Mouse (Mus musculus): ENCODE measurements at regions not wholly inside any gene's neighbourhood (a gene's known extent, or its start where the extent isn't known, plus 50 kb on each side); places are given as distances from the start of the nearest gene placed in this dataset.
A peak's percentile ranks its signal among the peaks of the same experiment; 100 is the strongest.

DNA sequence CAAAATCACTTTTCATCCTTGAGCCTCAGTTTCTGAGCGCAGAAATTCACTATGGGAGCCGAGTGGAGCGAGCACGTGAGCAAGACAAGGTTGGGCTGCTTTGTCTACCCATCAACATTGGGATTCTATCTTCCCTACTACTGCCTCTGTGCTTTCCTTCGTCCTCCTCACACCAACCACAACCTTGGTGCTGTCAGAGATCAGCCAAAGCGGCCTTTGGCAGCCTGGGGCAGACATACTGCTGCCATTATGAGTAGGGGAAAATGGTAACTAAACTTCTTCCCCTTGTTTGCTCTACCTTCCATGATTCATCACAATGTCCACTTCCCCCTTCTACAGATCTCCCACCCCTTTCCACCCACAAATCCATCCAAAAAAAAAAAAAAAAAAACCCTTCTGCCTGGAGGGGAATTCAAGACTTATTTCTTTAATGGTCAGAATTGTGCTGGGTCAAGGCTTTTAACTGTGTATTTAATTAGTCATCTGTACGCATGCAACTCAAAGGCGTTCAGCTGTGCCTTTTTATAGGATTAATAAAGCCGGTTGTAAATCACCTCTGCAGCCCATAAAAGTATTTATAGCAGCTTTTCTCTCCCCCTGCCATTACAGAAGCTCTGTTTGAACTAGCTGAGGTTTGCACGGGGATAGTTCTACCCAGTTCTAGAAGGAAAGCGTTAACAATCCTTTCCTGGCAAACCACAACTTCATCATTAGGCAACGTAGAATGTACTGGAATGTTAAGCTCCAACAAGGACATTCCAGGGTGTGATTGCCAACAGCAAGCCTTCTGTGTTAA is 340.4 kb downstream of the Pik3r1 start:
- H3K4me3 ChIP-seq (ENCODE audit: low read depth, low read length): no peak overlapping the region
- H3K9me3 ChIP-seq (ENCODE audit: control insufficient read depth, low read length): no peaks in the 10 kb centered on the region
- no peaks in the 10 kb centered on the region for H3K27me3 ChIP-seq (replicated peaks; ENCODE audit: control insufficient read depth, insufficient read depth, low read length)
- peak; percentile 32 for DNase-seq (ENCODE audit: low spot score)
- ATAC-seq (ENCODE audit: low read depth): no peak
- WGBS: 72% methylated on average over 12 of the region's 12 CpGs
- H3K4me2 ChIP-seq (ENCODE audit: low read depth, low read length): no peak overlapping the region
- H3K36me3 ChIP-seq (ENCODE audit: control insufficient read depth, insufficient read depth, low read length): no peaks in the 10 kb centered on the region
- no peak overlapping the region for H3K9ac ChIP-seq (ENCODE audit: low read depth, low read length)
- H3K4me1 ChIP-seq (ENCODE audit: control insufficient read depth, insufficient read depth, low read length): 0 out of 2 replicates have a peak, but pooled peaks cover 5% of the 10 kb centered on the region
- H3K27ac ChIP-seq (replicated peaks; ENCODE audit: low read depth, low read length): no peak overlapping the region

DNA sequence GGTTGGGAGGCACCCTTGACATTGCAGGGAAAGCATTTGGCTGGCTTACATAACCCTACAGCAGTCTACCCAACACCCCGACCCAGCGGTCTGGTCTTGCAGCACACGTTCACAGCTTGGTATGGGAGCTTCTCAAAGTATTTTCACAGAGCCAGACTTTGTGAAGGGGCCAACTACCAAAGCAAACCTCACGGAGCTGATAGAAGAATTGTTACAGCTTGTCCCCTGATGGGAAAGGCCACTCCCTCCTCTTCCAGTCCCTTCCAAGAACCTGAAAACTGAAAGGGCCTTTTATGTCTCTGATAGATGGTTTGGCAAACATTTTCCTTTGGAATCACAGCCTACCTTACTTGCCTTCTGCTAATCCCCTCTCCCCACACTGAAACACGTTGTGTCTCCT is 341.6 kb downstream of the Pik3r1 start:
- ATAC-seq (ENCODE audit: low read depth) (no peak), DNase-seq (ENCODE audit: low spot score) (peak; percentile 16)
- H3K4me1 ChIP-seq (ENCODE audit: control insufficient read depth, insufficient read depth, low read length): 0 out of 2 replicates have a peak, but pooled peaks cover 5% of the 10 kb centered on the region
- no peaks in the 10 kb centered on the region for H3K36me3 ChIP-seq (ENCODE audit: control insufficient read depth, insufficient read depth, low read length)
- H3K27ac ChIP-seq (replicated peaks; ENCODE audit: low read depth, low read length): no peak overlapping the region
- no peak overlapping the region for H3K4me2 ChIP-seq (ENCODE audit: low read depth, low read length)
- H3K4me3 ChIP-seq (ENCODE audit: low read depth, low read length): no peak overlapping the region
- H3K27me3 ChIP-seq (replicated peaks; ENCODE audit: control insufficient read depth, insufficient read depth, low read length): no peaks in the 10 kb centered on the region
- H3K9me3 ChIP-seq (ENCODE audit: control insufficient read depth, low read length): no peaks in the 10 kb centered on the region
- WGBS: 45% methylated on average over 5 of the region's 5 CpGs
- H3K9ac ChIP-seq (ENCODE audit: low read depth, low read length): no peak overlapping the region

DNA sequence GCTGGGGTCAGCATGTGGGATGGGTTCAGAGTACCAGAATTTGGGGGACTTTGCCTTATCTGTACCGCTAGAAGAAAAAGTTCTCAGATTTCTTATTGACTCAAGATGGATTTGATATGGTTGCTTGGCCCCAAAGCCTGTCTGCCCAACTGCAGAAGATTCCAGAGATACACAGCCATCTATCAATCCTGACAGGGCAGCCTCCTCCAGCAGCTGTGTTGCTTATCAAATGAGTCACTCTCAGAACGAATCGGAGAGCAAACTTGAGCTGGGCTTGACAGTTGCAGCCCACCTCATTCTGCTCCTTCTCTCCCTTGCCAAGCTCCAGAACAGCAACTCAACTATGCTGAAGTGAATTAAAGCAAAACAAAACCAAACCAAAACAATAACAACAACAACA is 345.9 kb downstream of the Pik3r1 start:
- Histone ChIP-seq H3K36me3 (ENCODE audit: control insufficient read depth, insufficient read depth, low read length) (no peaks in the 10 kb centered on the region), H3K4me3 (ENCODE audit: low read depth, low read length) (no peak overlapping the region), H3K9ac (ENCODE audit: low read depth, low read length) (no peak overlapping the region), H3K4me1 (ENCODE audit: control insufficient read depth, insufficient read depth, low read length) (peaks cover 3% of the 10 kb centered on the region; the same call in 1 of the 2 replicates), H3K4me2 (ENCODE audit: low read depth, low read length) (no peak overlapping the region), H3K27ac (replicated peaks; ENCODE audit: low read depth, low read length) (no peak overlapping the region), H3K9me3 (ENCODE audit: control insufficient read depth, low read length) (no peaks in the 10 kb centered on the region), H3K27me3 (replicated peaks; ENCODE audit: control insufficient read depth, insufficient read depth, low read length) (no peaks in the 10 kb centered on the region)
- 54% methylated on average over 3 of the region's 3 CpGs for WGBS
- no peak for ATAC-seq (ENCODE audit: low read depth)
- DNase-seq (ENCODE audit: low spot score): peak; percentile 31

DNA sequence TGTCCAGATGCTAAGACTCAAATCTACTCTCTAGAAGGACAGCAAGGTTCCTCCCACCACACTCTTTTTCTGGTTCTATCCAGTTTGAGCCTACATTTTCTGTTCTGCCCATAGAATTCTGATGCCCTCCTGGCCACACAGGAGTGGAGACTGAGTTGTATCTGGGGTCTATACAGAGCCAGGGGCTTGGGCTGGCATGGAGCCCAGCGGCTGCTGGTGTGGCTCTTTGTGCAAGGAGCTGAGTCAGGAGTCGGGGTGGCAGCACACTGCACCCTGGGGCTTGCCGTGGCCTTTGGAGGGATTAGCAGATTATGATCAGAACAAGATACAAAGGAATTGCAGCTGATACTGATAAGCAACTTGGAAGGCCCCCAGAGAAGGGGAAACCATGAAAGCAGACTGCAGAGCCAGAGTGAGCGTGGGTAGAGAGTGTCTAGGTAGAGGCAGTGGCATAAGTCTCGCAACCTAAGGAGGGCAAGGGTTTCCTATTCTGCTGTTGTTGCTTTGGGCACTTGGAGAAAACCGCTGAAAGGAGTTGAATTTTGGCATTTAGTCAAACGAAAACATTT is 348.5 kb downstream of the Pik3r1 start:
- no peak overlapping the region for H3K4me3 ChIP-seq (ENCODE audit: low read depth, low read length)
- H3K27me3 ChIP-seq (replicated peaks; ENCODE audit: control insufficient read depth, insufficient read depth, low read length): no peaks in the 10 kb centered on the region
- H3K9me3 ChIP-seq (ENCODE audit: control insufficient read depth, low read length): no peaks in the 10 kb centered on the region
- DNase-seq (ENCODE audit: low spot score) (peak; percentile 29), ATAC-seq (ENCODE audit: low read depth) (peak; percentile 18; the same call in 1 of the 2 replicates)
- no peak overlapping the region for H3K27ac ChIP-seq (replicated peaks; ENCODE audit: low read depth, low read length)
- 56% methylated on average over 7 of the region's 7 CpGs for WGBS
- H3K36me3 ChIP-seq (ENCODE audit: control insufficient read depth, insufficient read depth, low read length): no peaks in the 10 kb centered on the region
- no peak overlapping the region for H3K4me2 ChIP-seq (ENCODE audit: low read depth, low read length)
- H3K9ac ChIP-seq (ENCODE audit: low read depth, low read length): no peak overlapping the region
- H3K4me1 ChIP-seq (ENCODE audit: control insufficient read depth, insufficient read depth, low read length): peaks cover 3% of the 10 kb centered on the region; the same call in 1 of the 2 replicates

DNA sequence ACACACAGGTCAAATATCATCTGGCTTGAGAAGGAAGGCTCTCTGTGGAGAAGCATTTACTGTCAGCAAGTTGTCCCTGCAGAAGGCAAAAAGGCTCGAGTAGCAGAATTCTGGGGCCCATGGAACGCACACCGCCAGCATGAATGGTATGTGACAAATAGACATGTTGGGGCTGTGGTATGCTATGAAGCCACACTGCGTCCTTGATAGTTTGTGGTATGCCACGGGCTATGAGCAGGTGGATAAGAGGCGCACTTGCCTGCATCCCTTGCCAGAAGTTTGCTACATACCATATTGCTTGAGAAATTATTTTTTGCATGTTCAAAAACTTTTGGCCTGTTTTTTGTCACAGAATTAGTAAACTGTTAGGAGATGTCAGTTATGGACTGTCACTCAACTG is 349.7 kb downstream of the Pik3r1 start:
- no peak for ATAC-seq (ENCODE audit: low read depth)
- no peak for DNase-seq (ENCODE audit: low spot score)
- Histone ChIP-seq H3K4me3 (ENCODE audit: low read depth, low read length) (no peak overlapping the region), H3K4me1 (ENCODE audit: control insufficient read depth, insufficient read depth, low read length) (peaks cover 3% of the 10 kb centered on the region; the same call in 1 of the 2 replicates), H3K9me3 (ENCODE audit: control insufficient read depth, low read length) (no peaks in the 10 kb centered on the region), H3K36me3 (ENCODE audit: control insufficient read depth, insufficient read depth, low read length) (no peaks in the 10 kb centered on the region), H3K4me2 (ENCODE audit: low read depth, low read length) (no peak overlapping the region), H3K27me3 (replicated peaks; ENCODE audit: control insufficient read depth, insufficient read depth, low read length) (no peaks in the 10 kb centered on the region), H3K27ac (replicated peaks; ENCODE audit: low read depth, low read length) (no peak overlapping the region), H3K9ac (ENCODE audit: low read depth, low read length) (no peak overlapping the region)
- 71% methylated on average over 6 of the region's 6 CpGs for WGBS

DNA sequence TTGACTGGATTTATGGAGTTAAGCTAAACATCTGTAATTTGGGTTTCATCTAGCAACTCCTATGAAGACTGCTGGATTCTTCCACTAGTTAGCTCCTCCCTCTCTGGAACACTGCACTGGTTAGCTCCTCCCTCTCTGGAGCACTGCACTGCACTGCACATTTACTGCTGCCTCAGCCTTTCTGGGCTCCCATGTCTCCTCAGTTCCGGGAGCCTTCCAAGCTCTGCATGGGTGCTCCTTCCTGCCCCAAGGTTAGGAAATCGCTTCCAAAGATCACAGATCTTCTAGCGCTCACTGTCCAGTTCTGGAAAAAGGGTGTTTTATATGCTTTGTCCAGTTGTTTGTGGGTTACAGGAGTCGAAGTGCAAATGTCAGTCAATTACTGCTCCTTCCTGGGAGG is 359.1 kb downstream of the Pik3r1 start:
- H3K9me3 ChIP-seq (ENCODE audit: control insufficient read depth, low read length): no peaks in the 10 kb centered on the region
- no peak overlapping the region for H3K4me2 ChIP-seq (ENCODE audit: low read depth, low read length)
- H3K36me3 ChIP-seq (ENCODE audit: control insufficient read depth, insufficient read depth, low read length): no peaks in the 10 kb centered on the region
- no peak overlapping the region for H3K9ac ChIP-seq (ENCODE audit: low read depth, low read length)
- no peaks in the 10 kb centered on the region for H3K4me1 ChIP-seq (ENCODE audit: control insufficient read depth, insufficient read depth, low read length)
- H3K27me3 ChIP-seq (replicated peaks; ENCODE audit: control insufficient read depth, insufficient read depth, low read length): no peaks in the 10 kb centered on the region
- no peak overlapping the region for H3K27ac ChIP-seq (replicated peaks; ENCODE audit: low read depth, low read length)
- DNase-seq (ENCODE audit: low spot score) (no peak), ATAC-seq (ENCODE audit: low read depth) (no peak)
- no peak overlapping the region for H3K4me3 ChIP-seq (ENCODE audit: low read depth, low read length)
- 78% methylated on average over 4 of the region's 4 CpGs for WGBS

DNA sequence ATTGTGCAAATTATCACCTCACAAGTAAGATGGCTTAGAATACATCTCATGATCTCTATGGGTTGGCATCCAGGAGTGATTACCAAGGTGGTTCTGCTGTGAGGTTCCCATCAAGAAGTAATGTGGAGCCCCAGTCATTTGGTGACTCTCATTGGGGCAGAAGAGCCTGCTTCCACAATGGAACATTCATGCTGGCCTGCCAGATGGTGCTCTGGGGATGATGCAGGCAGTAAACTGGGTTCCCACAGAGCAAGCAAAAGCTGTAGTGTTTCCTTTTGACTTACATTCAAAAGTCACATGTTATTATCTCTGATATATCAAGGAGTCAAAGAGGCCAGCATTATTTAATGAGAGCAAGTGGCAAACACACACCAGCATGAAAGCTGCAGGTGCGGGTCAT is 360.4 kb downstream of the Pik3r1 start:
- Histone ChIP-seq H3K9ac (ENCODE audit: low read depth, low read length) (no peak overlapping the region), H3K9me3 (ENCODE audit: control insufficient read depth, low read length) (no peaks in the 10 kb centered on the region), H3K4me3 (ENCODE audit: low read depth, low read length) (no peak overlapping the region), H3K36me3 (ENCODE audit: control insufficient read depth, insufficient read depth, low read length) (no peaks in the 10 kb centered on the region), H3K27me3 (replicated peaks; ENCODE audit: control insufficient read depth, insufficient read depth, low read length) (no peaks in the 10 kb centered on the region), H3K4me1 (ENCODE audit: control insufficient read depth, insufficient read depth, low read length) (no peaks in the 10 kb centered on the region), H3K4me2 (ENCODE audit: low read depth, low read length) (no peak overlapping the region), H3K27ac (replicated peaks; ENCODE audit: low read depth, low read length) (no peak overlapping the region)
- no peak for ATAC-seq (ENCODE audit: low read depth)
- 83% methylated on average over 1 of the region's 1 CpGs for WGBS
- no peak for DNase-seq (ENCODE audit: low spot score)

DNA sequence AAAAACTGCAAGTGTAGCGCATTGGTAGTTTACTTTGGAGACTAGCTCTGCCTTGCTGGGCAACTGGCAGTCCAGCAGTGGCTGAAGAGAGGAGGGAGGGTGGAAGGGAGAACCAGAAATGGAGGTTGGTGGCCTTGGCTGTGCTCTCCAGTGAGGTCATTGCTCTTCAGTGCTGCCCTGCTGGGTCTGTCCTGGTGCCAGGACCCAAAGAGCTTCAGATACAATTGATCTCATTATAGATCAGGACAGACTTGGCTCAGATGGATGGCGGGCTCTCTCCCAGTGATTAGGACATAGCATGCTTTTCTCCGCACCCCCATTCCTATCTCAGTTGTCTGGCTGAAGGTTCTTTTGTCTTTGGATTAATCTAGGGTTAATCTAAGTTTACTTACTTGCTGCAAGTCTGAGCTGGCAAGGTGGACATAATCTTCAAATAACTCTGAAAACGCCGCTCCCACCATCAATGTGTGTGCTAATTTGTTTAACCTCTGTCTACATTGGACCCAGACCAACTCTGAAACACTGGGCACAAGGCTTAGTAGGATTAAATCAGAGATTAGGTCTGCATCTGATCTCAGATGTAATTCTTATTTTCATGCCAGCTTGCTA is 394.3 kb downstream of the Pik3r1 start:
- H3K27ac ChIP-seq (replicated peaks; ENCODE audit: low read depth, low read length): no peak overlapping the region
- H3K4me1 ChIP-seq (ENCODE audit: control insufficient read depth, insufficient read depth, low read length): no peaks in the 10 kb centered on the region
- H3K27me3 ChIP-seq (replicated peaks; ENCODE audit: control insufficient read depth, insufficient read depth, low read length): no peaks in the 10 kb centered on the region
- peak; percentile 5 for DNase-seq (ENCODE audit: low spot score)
- no peak overlapping the region for H3K4me3 ChIP-seq (ENCODE audit: low read depth, low read length)
- WGBS: 89% methylated on average over 5 of the region's 5 CpGs
- no peaks in the 10 kb centered on the region for H3K36me3 ChIP-seq (ENCODE audit: control insufficient read depth, insufficient read depth, low read length)
- H3K9ac ChIP-seq (ENCODE audit: low read depth, low read length): no peak overlapping the region
- no peak for ATAC-seq (ENCODE audit: low read depth)
- H3K9me3 ChIP-seq (ENCODE audit: control insufficient read depth, low read length): no peaks in the 10 kb centered on the region
- H3K4me2 ChIP-seq (ENCODE audit: low read depth, low read length): no peak overlapping the region
